Mouse (Mus musculus) C2C12 (cell line): ENCODE results near the gene Spns2.

ENCODE experiments used
- CEBPB ChIP-seq: IDR thresholded peaks from one replicate; pipeline ENCODE4 v1.6.1; 2011; ENCODE audit warnings: low read depth, mild to moderate bottlenecking, control low read depth, moderate library complexity
- CTCF ChIP-seq: IDR thresholded peaks from one replicate; pipeline ENCODE4 v1.5.1; 2011; ENCODE audit not compliant: control insufficient read depth, insufficient read depth, insufficient read length
- FOSL1 ChIP-seq: IDR thresholded peaks from one replicate; pipeline ENCODE4 v1.8.0; 2011; ENCODE audit warnings: mild to moderate bottlenecking, low read length; ENCODE audit not compliant: poor library complexity, insufficient read depth, severe bottlenecking
- MAX ChIP-seq: IDR thresholded peaks from one replicate; pipeline ENCODE4 v1.6.1; 2011; ENCODE audit warnings: mild to moderate bottlenecking, control low read depth
- MYOG ChIP-seq: IDR thresholded peaks from one replicate; pipeline ENCODE4 v1.6.1; 2011; ENCODE audit not compliant: control insufficient read depth, insufficient read length; ENCODE audit errors: extremely low read depth
- USF1 ChIP-seq: IDR thresholded peaks from one replicate; pipeline ENCODE4 v1.6.1; 2011; ENCODE audit warnings: low read depth, mild to moderate bottlenecking, control low read depth, moderate library complexity

- TF ChIP-seq FOSL1 (no peak), CTCF (no peak), CEBPB (no peak), USF1 (no peak), MAX (no peak), MYOG (no peak)
Observed at GRCm38 (mm10) chr11:72485960-72486359, 3.7 kb downstream of the Spns2 start.
